Mouse (Mus musculus) brain, embryonic 14.5 days (tissue): ENCODE data around the gene Rhod. TPM values are rescaled to one million over a fixed set of nuclear protein-coding genes. Genes with fewer than 3 reads are reported as not detected.
A peak's percentile ranks its signal among the peaks of the same experiment; 100 is the strongest.
"Not testable (repeated sequence)": the region's sequence is repeated elsewhere in the genome, so short reads cannot be mapped to it uniquely, and the experiment has no call there.

ENCODE experiments used
- DNase-seq: peaks from one replicate; pipeline ENCODE4 v3.0.0-alpha.2; 2011; ENCODE audit warnings: low read depth
- CTCF ChIP-seq: fragments of 200-500 bp; IDR thresholded peaks from 2 replicates; pipeline ENCODE4 v1.5.1; 2012; ENCODE audit warnings: inconsistent platforms, mild to moderate bottlenecking, moderate library complexity, borderline replicate concordance; ENCODE audit not compliant: insufficient read depth, insufficient read length; ENCODE audit errors: extremely low read depth
- POLR2A ChIP-seq: fragments of 200-500 bp; IDR thresholded peaks from 2 replicates; pipeline ENCODE4 v1.6.1; 2012; ENCODE audit warnings: mild to moderate bottlenecking, inconsistent platforms, borderline replicate concordance; ENCODE audit not compliant: poor library complexity, insufficient read depth, insufficient read length, severe bottlenecking; ENCODE audit errors: extremely low read depth
- polyA plus RNA-seq: library from polyadenylated mRNA; depleted of rRNA; stranded (reverse); fragments of >200 nt; gene quantifications from 2 replicates; pipeline ENCODE4 v1.2.3, GENCODE M21; 2012

Rhod gene
- polyA plus RNA-seq, 1 experiment: 4.2 TPM

GRCm38 (mm10) chr19:4474739-4475138, 35.5 kb upstream of the Rhod start:
- TF ChIP-seq CTCF (no peak), POLR2A (no peak)

GRCm38 (mm10) chr19:4473549-4473948, 34.3 kb upstream of the Rhod start:
- DNase-seq: no peak
- TF ChIP-seq POLR2A (no peak), CTCF (no peak)

More at GRCm38 (mm10) chr19:4474739-4475138, 35.5 kb upstream of the Rhod start:
- no peak for DNase-seq

DNA sequence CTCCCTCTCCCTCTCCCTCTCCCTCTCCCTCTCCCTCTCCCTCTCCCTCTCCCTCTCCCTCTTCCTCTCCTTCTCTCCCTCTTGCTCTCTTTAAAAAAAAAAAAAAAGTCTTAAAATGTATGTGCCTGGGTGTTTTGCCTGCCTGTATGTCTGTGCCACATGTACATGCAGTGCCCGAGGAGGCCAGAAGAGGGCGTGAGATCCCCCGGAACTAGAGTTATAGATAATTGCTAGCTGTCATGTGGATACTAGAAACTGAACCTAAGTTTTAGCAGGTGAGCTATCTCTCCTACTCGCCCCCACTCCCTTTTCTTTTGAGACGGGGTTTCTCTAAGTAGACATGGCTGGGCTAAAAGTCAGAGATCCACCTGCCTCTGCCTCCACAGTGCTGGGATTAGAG, 29.1 kb upstream of the Rhod start:
- DNase-seq: no peak

DNA sequence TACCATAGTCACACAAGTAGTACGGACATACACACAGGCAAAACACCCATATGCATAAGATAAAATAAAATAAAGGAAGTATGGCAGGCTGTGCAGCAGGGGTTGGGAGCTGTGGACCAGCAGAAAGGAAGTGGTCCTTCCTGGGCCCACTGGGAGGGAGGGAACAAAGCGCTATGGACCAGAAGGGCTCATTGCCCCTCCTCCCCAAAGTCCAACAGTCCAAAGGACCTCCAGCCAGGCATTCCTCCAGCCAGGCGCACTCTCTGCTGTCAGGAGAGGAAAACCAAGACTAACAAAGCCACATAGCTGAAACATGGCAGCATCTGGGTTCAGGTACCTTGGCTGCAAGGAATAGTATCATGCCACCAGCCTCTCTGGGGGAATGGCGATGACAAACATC, 25.4 kb upstream of the Rhod start:
- no peak for DNase-seq
- TF ChIP-seq CTCF (no peak), POLR2A (no peak)

More for the DNA sequence above, 29.1 kb upstream of the Rhod start:
- TF ChIP-seq POLR2A (no peak), CTCF (peak; percentile 36; the same call in 1 of the 2 replicates)

- no peak for DNase-seq
- TF ChIP-seq CTCF: no peak
- no peak for TF ChIP-seq POLR2A
These were observed 22.7 kb upstream of the Rhod start for GRCm38 (mm10) chr19:4461981-4462380.

GRCm38 (mm10) chr19:4456227-4456626, 17.0 kb upstream of the Rhod start:
- no peak for TF ChIP-seq POLR2A
- peak; percentile 63; the same call in 1 of the 2 replicates for TF ChIP-seq CTCF
- DNase-seq: peak; percentile 17

- no peak for DNase-seq
- TF ChIP-seq POLR2A (no peak), CTCF (no peak)
These were observed 16.0 kb upstream of the Rhod start for GRCm38 (mm10) chr19:4455071-4455800.

- not testable (repeated sequence) for DNase-seq
These were observed 14.8 kb upstream of the Rhod start for GRCm38 (mm10) chr19:4454040-4454439.

DNA sequence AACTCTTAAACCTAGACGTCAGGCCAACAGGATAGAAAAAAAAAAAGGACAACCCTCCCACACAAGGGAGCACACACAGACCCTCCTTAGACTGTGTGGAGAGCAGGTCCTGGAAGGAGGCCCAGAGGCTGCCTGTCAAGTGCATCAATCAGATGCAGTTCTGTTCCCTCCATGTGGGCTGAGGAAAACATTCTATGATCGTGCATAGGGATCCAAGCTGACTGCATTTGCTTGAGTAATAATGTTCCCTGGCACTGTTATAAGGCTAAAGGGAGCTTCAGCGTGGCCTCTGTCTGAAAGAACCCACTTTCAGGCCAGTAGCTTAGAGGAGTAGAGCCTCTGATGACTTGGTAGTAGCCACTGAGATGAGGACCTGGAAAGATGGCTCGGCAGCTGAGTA, 13.3 kb upstream of the Rhod start:
- peak; percentile 57 for DNase-seq

DNA sequence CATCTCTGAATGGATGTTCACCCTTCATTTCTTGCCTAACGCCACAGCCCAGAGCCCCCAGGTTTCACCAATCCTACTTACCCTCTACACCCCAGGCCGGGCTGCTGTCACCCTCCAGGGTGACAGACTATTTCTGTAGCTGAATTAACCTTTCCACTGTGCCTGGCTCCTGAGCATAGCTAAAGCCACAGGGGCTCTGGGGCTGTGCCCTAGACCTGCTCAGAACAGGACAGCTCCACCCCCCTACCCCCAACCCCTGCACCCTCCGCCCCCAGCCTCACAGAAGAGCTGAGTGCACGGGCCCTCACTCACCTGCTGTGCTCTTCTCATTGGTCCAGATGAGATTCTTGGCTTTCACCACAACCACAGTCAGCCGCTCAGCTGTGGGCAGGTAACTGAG, 12.7 kb upstream of the Rhod start:
- DNase-seq: no peak
- TF ChIP-seq CTCF: no peak

More for the DNA sequence above, 13.3 kb upstream of the Rhod start:
- TF ChIP-seq POLR2A (no peak), CTCF (no peak)

GRCm38 (mm10) chr19:4451098-4451497, 11.9 kb upstream of the Rhod start:
- TF ChIP-seq CTCF: no peak
- TF ChIP-seq POLR2A: no peak

DNA sequence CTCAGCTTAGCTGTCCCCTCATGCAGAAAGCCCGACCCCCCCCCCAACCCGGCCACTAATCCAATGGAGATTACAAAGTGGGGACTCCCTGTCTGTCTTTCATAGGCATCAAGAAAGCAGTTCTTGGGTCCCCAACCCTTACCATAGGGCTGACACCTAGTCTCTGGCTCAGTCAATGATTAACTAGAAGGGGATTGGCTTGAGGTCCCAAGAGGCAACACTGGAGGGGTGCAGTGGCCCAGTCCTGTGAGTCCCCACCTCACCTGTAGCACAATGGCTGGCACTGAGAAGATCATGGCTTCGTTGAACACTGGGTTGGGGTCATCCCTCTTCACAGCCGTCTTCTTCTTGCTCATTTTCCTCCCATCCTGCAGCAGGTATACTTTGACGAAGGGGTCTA, 11.4 kb upstream of the Rhod start:
- DNase-seq: no peak
- TF ChIP-seq CTCF (no peak), POLR2A (no peak)

More at GRCm38 (mm10) chr19:4451098-4451497, 11.9 kb upstream of the Rhod start:
- DNase-seq: no peak
